Mouse (Mus musculus) cerebellum, adult 2 months (tissue): ENCODE data around the gene Mark1. TPM values are rescaled to one million over a fixed set of nuclear protein-coding genes. Genes with fewer than 3 reads are reported as not detected.

Source experiments
- DNase-seq, 2 experiments: peaks; one replicate each; pipeline ENCODE4 v3.0.0; 2021
- H3K27ac ChIP-seq: fragments of 200-500 bp; 2 replicates; pipeline ENCODE4 v1.5.1; 2012; ENCODE audit warnings: low read length, control low read depth, inconsistent platforms; ENCODE audit not compliant: insufficient read depth
- H3K27me3 ChIP-seq: fragments of 200-500 bp; 2 replicates; pipeline ENCODE4 v1.6.1; 2012; ENCODE audit warnings: inconsistent platforms, mild to moderate bottlenecking, low read length, moderate library complexity; ENCODE audit not compliant: control insufficient read depth, insufficient read depth
- H3K4me1 ChIP-seq: fragments of 200-500 bp; 2 replicates; pipeline ENCODE4 v1.6.1; 2011; ENCODE audit warnings: low read length; ENCODE audit not compliant: control insufficient read depth, insufficient read depth
- H3K4me3 ChIP-seq: fragments of 200-500 bp; replicated peaks from 2 replicates; pipeline ENCODE3; 2011; ENCODE audit warnings: mild to moderate bottlenecking, low read depth, low read length, control low read depth; ENCODE audit not compliant: insufficient read depth
- CTCF ChIP-seq: fragments of 200-500 bp; IDR thresholded peaks from 2 replicates; pipeline ENCODE4 v1.5.1; 2011; ENCODE audit warnings: low read depth, mild to moderate bottlenecking, control low read depth, low read length, moderate library complexity, borderline replicate concordance; ENCODE audit not compliant: insufficient read depth
- POLR2A ChIP-seq: fragments of 200-500 bp; IDR thresholded peaks from 2 replicates; pipeline ENCODE4 v1.6.1; 2011; ENCODE audit warnings: low read length, control low read depth, borderline replicate concordance; ENCODE audit not compliant: insufficient read depth
- WGBS: fragments of 180-500 bp; shearing (Covaris S2); methylation state at CpG from one replicate; pipeline ENCODE4 v1.1.7; 2018; 5-methylcytosine and 5-hydroxymethylcytosine counted together
- polyA plus RNA-seq: library from polyadenylated mRNA; depleted of rRNA; stranded (reverse); fragments of >200 nt; gene quantifications from 2 replicates; pipeline ENCODE4 v1.2.3, GENCODE M21; 2012

Mark1 gene
- polyA plus RNA-seq, 1 experiment: 32.2 TPM

GRCm38 (mm10) chr1:184958388-184958787 is 41.0 kb downstream of the Mark1 start:
- no peaks in the 10 kb centered on the region for H3K27me3 ChIP-seq
- WGBS: 83% methylated on average over 6 of the region's 6 CpGs
- no peak overlapping the region for H3K27ac ChIP-seq
- DNase-seq: no peak
- no peak overlapping the region for H3K4me3 ChIP-seq
- H3K4me1 ChIP-seq: no peaks in the 10 kb centered on the region
- TF ChIP-seq CTCF (no peak), POLR2A (no peak)

GRCm38 (mm10) chr1:184951758-184952157 is 47.6 kb downstream of the Mark1 start:
- H3K4me3 ChIP-seq: no peak overlapping the region

GRCm38 (mm10) chr1:184951057-184951456 is 48.3 kb downstream of the Mark1 start:
- DNase-seq: no peak
- 97% methylated on average over 11 of the region's 11 CpGs for WGBS
- Histone ChIP-seq H3K4me3 (no peak overlapping the region), H3K27ac (no peak overlapping the region), H3K27me3 (no peaks in the 10 kb centered on the region), H3K4me1 (no peaks in the 10 kb centered on the region)
- TF ChIP-seq CTCF (no peak), POLR2A (no peak)

More at GRCm38 (mm10) chr1:184951758-184952157, 47.6 kb downstream of the Mark1 start:
- Histone ChIP-seq H3K27me3 (no peaks in the 10 kb centered on the region), H3K27ac (no peak overlapping the region), H3K4me1 (no peaks in the 10 kb centered on the region)
- TF ChIP-seq POLR2A: no peak
- DNase-seq: no peak
- 68% methylated on average over 5 of the region's 5 CpGs for WGBS

- Histone ChIP-seq H3K4me3 (no peak overlapping the region), H3K27ac (no peak overlapping the region), H3K4me1 (no peaks in the 10 kb centered on the region), H3K27me3 (no peaks in the 10 kb centered on the region; the same call in 1 of the 2 replicates)
- TF ChIP-seq CTCF (no peak), POLR2A (no peak)
- DNase-seq: no peak
- 58% methylated on average over 4 of the region's 4 CpGs for WGBS
Measured at GRCm38 (mm10) chr1:184938106-184938505, 61.3 kb downstream of the Mark1 start.

GRCm38 (mm10) chr1:184935980-184936379 is 63.4 kb downstream of the Mark1 start:
- H3K27ac ChIP-seq: no peak overlapping the region
- no peak overlapping the region for H3K4me3 ChIP-seq
- H3K4me1 ChIP-seq: no peaks in the 10 kb centered on the region
- no peaks in the 10 kb centered on the region for H3K27me3 ChIP-seq
- no peak for DNase-seq
- no peak for TF ChIP-seq POLR2A
- TF ChIP-seq CTCF: no peak
- WGBS: 74% methylated on average over 5 of the region's 5 CpGs

- Histone ChIP-seq H3K27ac (no peak overlapping the region), H3K27me3 (no peaks in the 10 kb centered on the region), H3K4me3 (no peak overlapping the region), H3K4me1 (no peaks in the 10 kb centered on the region)
- DNase-seq: no peak
- WGBS: 54% methylated on average over 6 of the region's 6 CpGs
- TF ChIP-seq POLR2A (no peak), CTCF (no peak)
Measured at GRCm38 (mm10) chr1:184935490-184935889, 63.9 kb downstream of the Mark1 start.

- Histone ChIP-seq H3K4me3 (no peak overlapping the region), H3K4me1 (no peaks in the 10 kb centered on the region), H3K27ac (no peak overlapping the region), H3K27me3 (no peaks in the 10 kb centered on the region)
- TF ChIP-seq POLR2A: no peak
- TF ChIP-seq CTCF: no peak
- whole genome bisulfite sequencing: 88% methylated on average over 6 of the region's 6 CpGs
- no peak for DNase-seq
Measured at GRCm38 (mm10) chr1:184931097-184931496, 68.3 kb downstream of the Mark1 start.

GRCm38 (mm10) chr1:184928382-184928781 is 71.0 kb downstream of the Mark1 start:
- TF ChIP-seq CTCF: no peak
- no peak for TF ChIP-seq POLR2A
- H3K4me3 ChIP-seq: no peak overlapping the region
- no peak for DNase-seq
- H3K4me1 ChIP-seq: no peaks in the 10 kb centered on the region
- no peaks in the 10 kb centered on the region for H3K27me3 ChIP-seq
- WGBS: 86% methylated on average over 1 of the region's 1 CpGs
- no peak overlapping the region for H3K27ac ChIP-seq
